Mouse (Mus musculus): ENCODE data around the gene Tekt4. TPM values are rescaled to one million over a fixed set of nuclear protein-coding genes. Genes with fewer than 3 reads are reported as not detected.

Tekt4 gene
- polyA plus RNA-seq, 1 experiment from 2014 or later: not detected

Other genes starting within 250 kb of the Tekt4 start
- gene Gnptg, start 214.5 kb upstream of the Tekt4 start, polyA plus RNA-seq (2018): 31.8 to 33.6 TPM (median 33.3 TPM) in 3 replicates
- gene Tsr3, start 214.4 kb upstream of the Tekt4 start, polyA plus RNA-seq (2018): 9.3 to 15.0 TPM (median 12.1 TPM) in 3 replicates
- gene Baiap3, start 198.3 kb upstream of the Tekt4 start, polyA plus RNA-seq (2018): not detected in 3 replicates
- gene Ube2i, start 180.0 kb upstream of the Tekt4 start, polyA plus RNA-seq (2018): 267 to 362 TPM (median 356 TPM) in 3 replicates
- 0.36 to 0.90 TPM in 2 of 3 replicates, not detected in the other for gene Prss34, start 156.2 kb upstream of the Tekt4 start, polyA plus RNA-seq (2018)
- not detected in 3 replicates for gene Prss28, start 146.0 kb upstream of the Tekt4 start, polyA plus RNA-seq (2018)
- gene Prss29, start 136.0 kb upstream of the Tekt4 start, polyA plus RNA-seq (2018): not detected in 3 replicates
- gene Tpsab1, start 109.1 kb upstream of the Tekt4 start, polyA plus RNA-seq (2018): not detected in 3 replicates
- gene Tpsb2, start 88.3 kb upstream of the Tekt4 start, polyA plus RNA-seq (2018): not detected in 3 replicates
- gene Tpsg1, start 85.3 kb upstream of the Tekt4 start, polyA plus RNA-seq (2018): not detected in 3 replicates
- not detected in 3 replicates for gene Cacna1h, start 20.8 kb upstream of the Tekt4 start, polyA plus RNA-seq (2018)
- gene Sstr5, start 42.7 kb downstream of the Tekt4 start, polyA plus RNA-seq (2018): not detected in 3 replicates
- not detected in 3 replicates for gene Sox8, start 116.1 kb downstream of the Tekt4 start, polyA plus RNA-seq (2018)
- 13.4 to 17.2 TPM (median 16.4 TPM) in 3 replicates for gene Lmf1, start 124.5 kb downstream of the Tekt4 start, polyA plus RNA-seq (2018)